Mouse (Mus musculus): ENCODE results near the gene Plcl2.

GRCm38 (mm10) chr17:50634008-50634871 lies 125.0 kb downstream of the Plcl2 start:
- no peak for TF ChIP-seq CTCF (IDR thresholded peaks at IDR 0.05; ENCODE audit: low read depth, low read length)
- TF ChIP-seq EP300 (IDR thresholded peaks at IDR 0.05; ENCODE audit: insufficient read depth, low read depth, low read length): no peak
